Mouse (Mus musculus) retina, adult 2 months (tissue): Measurements from ENCODE around the gene Smim27.

Source experiments
- DNase-seq: peaks from one replicate; pipeline ENCODE4 v3.0.0-alpha.2; 2012; ENCODE audit warnings: low read depth, low spot score

Smim27 gene

GRCm38 (mm10) chr4:40269430-40270032 is at the start of gene Smim27, which contains the start of gene Topors:
Gene Smim27, plus strand, starts transcription at chr4:40269579.
Gene Topors, minus strand, starts transcription at chr4:40269850.
- DNase-seq, result peak; percentile 87

DNA sequence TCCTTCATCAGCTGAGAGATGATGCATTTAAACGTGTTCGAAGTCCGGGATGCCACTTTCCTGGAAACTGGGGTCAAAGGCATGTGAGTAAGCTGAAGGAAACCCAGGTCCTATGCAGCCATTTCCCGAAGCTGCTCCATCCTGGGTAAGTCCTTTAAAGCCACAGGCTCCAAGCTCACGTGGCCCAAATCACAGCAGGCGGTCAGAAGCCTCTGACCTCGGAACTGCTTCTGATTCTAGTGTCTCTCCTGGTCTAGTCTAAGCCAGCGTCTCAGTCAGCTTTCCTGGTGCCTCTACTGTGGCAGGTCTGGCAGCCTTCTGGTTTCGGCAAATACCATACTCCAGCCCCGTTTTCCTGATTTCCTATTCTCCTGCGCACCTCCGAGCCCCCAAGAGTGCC is 48.9 kb upstream of the Smim27 start:
- no peak for DNase-seq

DNA sequence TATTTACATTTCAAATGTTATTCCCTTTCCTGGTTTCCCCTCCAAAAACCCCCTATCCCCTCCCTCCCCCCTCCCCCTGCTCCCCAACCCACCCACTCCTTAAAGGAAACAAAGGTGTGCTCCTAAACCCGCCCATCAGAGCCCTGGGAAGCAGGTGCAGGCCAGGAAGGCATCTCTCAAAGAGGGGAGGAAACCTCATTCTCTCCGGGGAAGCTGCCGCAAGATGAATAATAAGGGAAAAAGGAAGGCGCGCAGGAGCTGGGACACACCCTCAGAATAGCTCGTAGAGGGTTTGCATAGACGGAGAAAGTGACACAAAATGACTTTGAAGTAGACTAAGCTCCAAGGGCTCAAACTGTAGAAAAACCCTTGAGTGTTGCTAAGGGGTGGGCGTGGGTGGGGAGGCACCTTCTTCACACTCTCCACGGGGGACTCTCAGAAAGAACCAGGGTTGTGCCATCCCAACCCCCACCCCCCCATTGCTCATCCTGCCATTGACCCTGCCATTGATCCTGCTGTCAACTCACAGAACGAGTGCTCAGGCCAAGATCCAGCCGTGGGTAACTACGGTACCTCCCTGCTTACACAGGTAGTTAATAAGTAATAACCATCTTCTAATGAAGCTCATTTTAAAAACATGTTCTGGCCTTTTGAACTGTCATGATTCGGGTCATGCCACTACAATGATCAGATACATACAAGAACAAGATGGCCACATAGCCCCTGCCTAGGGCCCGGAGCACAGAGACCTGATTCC is 48.2 kb upstream of the Smim27 start:
- no peak for DNase-seq

DNA sequence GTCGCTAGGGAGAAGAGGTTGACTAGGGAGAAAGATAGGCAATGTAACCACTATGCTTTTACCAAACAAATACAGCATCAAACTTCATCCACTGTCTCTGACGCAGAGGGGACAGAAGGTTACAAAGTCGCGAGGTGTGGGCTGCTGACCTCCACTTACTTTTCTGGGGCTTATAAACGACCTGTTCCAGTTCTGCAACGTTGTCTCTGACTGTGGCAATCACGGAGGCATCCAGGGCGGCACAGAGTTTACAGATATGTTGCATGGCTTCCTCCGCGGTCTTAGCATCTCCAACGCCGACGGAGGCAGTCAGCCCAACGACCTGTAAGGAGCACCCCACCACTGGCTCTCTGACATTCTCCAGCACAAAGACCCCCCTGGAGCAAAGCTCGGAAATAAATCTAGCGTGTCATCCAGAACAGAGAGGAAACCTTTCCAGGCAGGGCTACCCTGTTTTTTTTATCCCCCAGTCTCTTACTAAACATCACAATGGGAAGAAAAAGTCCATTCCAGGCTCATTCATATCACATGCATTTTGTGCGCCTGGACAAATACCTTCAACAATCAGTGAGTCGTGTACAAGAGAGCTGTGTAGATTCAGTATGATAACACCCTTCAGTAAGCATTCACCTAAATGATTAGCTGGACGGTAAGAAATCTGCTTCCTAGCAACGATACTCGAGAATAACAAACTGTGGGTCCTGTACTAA is 47.3 kb upstream of the Smim27 start:
- no peak for DNase-seq

- DNase-seq, result no peak
Measured at GRCm38 (mm10) chr4:40226095-40226494, 43.3 kb upstream of the Smim27 start.

DNA sequence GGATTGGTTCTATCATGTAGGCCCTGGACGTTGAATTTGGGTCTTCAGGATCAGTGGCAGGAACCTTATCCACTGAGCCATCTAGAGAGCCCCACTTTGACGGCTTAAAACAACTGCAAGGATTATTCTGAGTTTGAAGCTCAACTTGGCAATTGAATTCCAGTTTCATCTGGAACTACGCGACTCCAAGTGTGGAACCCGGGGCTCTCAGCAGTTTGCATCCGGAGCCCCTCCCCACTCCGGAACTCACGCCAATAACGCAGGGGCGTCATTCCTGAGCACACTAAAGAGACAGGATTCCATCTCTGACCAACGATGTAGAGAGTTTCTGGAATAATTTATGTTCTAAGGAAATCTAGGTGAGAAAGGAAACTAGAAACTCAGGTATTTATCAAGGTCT is 42.2 kb upstream of the Smim27 start:
- no peak for DNase-seq

DNA sequence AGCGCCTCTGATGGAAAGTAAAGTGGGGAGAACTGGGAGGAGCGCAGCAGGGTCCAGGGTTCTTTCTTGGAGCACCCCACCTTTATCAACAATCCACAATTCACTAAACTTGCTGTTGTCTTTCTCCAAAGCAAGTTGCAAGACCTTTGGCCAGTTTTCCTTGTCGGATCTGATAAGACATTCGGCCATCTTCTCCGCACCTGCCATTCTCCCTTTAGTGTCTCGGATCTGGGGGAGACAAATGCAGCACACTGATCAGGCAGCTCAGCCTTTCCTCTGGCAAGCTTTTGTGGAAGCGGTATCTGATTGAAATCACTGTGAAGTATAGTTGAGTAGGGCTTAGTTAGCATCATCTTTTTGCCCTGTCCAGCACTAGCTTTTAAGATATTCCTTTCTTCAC is 41.5 kb upstream of the Smim27 start:
- no peak for DNase-seq

DNA sequence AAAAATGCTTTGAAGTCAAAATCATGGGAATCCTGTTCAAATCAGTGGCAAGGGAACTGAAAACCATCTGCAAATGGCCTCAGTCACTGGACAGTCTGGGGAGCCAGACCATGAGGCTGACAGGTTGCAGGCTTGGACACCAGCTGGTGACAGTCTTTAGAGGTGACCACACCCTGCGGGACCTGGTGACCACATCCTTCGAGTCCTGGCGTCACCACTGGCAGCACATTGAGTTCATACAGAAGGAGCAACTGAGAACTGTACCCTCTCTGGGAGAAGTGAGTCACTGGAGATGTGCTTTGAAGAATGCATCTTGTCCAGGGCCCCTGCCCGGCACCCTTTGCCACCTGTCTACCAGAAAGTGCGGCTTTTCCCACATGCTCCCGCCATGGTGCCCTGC is 39.7 kb upstream of the Smim27 start:
- no peak for DNase-seq

GRCm38 (mm10) chr4:40233062-40233664 is 36.2 kb upstream of the Smim27 start:
- DNase-seq, result no peak

GRCm38 (mm10) chr4:40234256-40234655 is 35.1 kb upstream of the Smim27 start:
- DNase-seq, result no peak

- no peak for DNase-seq
Measured at GRCm38 (mm10) chr4:40236829-40237228, 32.5 kb upstream of the Smim27 start.

DNA sequence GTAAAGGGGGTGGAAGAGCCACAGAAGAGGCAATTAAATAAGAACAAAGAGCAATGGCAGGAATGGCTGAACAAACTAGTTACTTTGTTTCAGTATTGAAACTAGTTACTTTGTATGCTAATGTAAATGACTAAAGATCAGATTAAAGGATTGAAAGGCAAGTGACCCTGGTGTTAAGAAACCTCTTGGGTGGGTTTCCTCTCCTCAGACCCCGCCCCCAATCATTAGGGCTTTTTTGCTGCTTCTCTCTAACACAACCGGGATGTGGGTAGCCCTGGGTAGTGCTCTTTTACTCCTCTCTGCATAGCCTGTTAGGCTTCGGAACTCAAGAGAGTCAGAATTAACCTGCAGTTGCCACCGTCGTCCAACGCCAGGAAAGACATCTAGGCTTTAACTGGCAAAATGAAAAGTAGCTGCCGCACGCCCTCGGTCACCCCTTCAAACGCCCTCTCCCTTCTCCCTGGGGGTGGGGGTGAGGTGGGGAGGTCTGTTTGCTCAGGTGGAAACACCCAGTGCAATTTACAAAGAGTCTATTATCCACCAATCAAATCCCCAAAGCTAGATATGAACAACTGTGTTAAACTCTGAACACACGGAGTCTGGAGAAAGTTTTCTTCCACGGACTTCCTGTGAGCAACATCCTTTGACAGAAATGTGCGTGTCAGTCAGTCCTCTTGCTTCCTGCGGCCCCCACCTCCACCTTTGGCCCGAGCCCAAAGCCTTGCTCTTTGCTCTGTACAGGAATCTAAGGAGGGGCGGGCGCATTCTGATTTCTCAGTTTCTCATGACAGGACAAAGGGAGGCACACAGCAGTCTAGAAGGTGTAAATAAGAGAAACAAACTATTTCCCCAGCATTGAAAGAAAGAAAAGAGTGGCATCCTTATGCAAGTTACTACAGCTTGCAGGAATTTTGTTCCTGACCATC is 30.6 kb upstream of the Smim27 start:
- DNase-seq, result no peak

- DNase-seq, result no peak
Measured at GRCm38 (mm10) chr4:40239409-40240271, 29.7 kb upstream of the Smim27 start, which contains the start of gene Ddx58. Gene Ddx58, minus strand, starts transcription at chr4:40239828.

DNA sequence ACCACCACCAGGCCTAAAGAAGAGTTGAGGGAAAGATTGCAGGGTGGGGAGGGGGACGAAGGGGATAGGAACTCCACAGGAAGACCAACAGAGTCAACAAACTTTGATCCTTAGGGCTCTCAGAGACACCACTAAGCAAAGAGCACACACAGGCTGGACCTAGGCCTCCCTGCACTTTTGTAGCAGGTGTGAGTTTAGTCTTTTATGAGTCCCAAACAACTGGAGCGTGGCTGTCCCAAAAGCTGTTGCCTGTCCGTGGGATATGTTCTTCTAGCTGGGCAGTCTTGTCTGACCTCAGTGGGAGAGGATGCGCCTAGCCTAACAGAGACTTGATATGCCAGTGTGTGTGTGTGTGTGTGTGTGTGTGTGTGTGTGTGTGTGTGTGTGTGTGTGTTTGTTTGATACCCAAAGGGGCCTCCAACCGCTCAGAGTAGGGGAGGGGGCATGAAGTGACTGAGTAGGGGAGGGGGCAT is 29.1 kb upstream of the Smim27 start:
- DNase-seq, result no peak

DNA sequence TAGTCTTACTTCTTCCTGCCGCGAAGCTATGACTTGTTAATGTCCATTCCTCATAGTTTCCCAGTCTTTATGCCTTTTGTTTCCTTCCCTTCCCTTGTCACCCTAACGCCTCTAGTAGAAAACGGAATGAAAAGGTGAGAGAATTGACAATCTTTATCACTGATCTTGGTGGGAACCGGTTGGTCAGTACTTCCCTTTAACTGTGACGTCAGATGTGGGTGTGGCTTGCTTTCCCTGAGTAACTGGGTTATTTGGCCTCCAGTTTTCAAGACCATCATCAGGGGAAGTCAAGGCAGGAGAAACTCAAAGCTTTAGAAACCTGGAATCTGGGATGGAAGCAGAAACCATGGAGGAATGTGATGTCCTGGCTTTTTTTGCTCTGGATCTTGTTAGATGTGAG is 27.5 kb upstream of the Smim27 start:
- no peak for DNase-seq

GRCm38 (mm10) chr4:40243006-40243405 is 26.4 kb upstream of the Smim27 start:
- no peak for DNase-seq

- DNase-seq, result no peak
Measured at GRCm38 (mm10) chr4:40244035-40244434, 25.3 kb upstream of the Smim27 start.

DNA sequence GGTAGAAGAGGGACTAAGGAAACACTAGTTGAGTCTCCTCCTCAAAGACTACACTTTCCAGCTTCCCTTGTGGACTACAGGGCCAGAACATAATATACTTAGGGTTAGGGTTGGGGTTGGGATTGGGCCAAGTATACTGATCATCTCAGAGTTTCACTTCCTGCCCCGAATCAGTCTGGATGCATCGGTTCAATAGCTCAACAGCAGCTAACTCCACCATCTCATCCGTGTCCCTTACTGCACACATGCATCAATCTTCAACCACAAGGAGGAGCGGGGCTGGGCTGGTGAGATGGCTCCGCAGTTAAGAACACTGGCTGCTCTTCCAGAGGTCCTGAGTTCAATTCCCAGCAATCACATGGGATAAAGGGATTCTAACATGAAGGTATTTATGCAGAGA is 18.4 kb upstream of the Smim27 start:
- DNase-seq, result no peak

- DNase-seq, result no peak
Measured at GRCm38 (mm10) chr4:40253766-40254165, 15.6 kb upstream of the Smim27 start.
